Mouse (Mus musculus): ENCODE measurements at regions not wholly inside any gene's neighbourhood (a gene's known extent, or its start where the extent isn't known, plus 50 kb on each side); places are given as distances from the start of the nearest gene placed in this dataset.
"Not testable (repeated sequence)": the region's sequence is repeated elsewhere in the genome, so short reads cannot be mapped to it uniquely, and the experiment has no call there.

DNA sequence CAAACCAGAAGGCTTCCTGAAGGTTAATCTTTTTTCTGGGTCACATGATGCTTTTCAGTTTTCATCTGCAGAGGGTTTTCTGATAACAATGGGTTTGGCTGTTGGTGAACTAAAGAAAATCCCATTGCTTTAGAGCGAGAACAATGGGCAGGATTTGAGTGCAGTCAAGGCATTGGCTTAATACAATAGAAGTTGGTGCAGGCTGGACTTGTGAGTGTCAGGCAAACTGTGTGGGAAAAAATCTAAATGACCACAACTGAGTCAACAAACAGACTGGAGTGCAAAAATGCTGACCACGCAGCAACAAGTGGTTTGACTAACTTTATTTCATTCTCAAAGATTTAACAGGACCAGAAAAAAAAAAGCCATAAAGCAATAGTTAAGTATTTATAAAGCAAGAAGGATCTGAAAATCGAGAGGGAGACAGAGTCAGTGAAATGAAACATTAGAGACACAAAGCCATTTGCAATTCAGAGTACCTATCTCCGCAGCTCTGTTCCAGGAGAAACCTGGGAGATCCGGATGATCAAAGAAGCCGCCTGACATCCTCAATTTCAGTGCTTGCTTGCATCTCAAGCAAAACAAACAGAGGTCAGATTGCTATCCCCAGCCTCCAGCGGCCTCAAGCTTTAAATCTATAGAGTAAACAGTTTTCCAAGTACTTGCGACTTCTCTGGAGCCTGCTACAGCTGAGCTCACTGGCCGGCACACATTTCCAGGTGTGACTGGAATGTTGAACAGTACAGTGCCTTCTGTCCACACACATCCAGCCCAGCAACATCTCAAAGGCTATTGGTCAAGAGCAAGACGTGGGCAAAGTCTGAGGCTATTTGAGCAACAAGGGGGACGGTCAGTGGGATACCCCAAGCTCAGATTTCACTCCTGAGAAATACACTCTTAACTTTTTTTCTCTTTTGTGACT lies 229.5 kb upstream of the Arglu1 start:
- no peak for ATAC-seq (ENCODE audit: low TSS enrichment)

DNA sequence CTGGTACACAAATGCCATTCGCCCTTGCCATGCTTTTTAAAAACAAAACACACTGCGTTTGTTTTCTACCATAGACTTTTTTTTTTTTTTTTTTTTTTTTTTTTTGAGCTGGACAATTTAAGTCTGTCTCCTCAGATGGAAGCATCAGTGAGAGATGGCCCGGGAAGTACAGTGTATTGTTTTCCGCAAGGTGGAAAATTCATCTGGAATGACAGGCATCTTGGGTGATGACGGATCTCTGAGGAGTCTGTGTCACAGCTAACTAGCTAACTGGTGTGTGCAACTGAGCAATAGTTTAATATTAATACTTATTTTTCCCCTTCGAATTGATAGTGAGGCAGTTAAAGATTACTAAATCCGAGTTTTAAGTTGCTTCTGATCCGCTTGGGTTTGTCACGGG lies 228.7 kb upstream of the Arglu1 start:
- ATAC-seq (ENCODE audit: low TSS enrichment): no peak

GRCm38 (mm10) chr8:8907478-8908165 lies 217.3 kb upstream of the Arglu1 start:
- no peak for ATAC-seq (ENCODE audit: low TSS enrichment)

GRCm38 (mm10) chr8:8892996-8893395 lies 202.7 kb upstream of the Arglu1 start:
- ATAC-seq (ENCODE audit: low TSS enrichment): no peak

GRCm38 (mm10) chr8:8877286-8877685 lies 187.0 kb upstream of the Arglu1 start:
- no peak for ATAC-seq (ENCODE audit: low TSS enrichment)

DNA sequence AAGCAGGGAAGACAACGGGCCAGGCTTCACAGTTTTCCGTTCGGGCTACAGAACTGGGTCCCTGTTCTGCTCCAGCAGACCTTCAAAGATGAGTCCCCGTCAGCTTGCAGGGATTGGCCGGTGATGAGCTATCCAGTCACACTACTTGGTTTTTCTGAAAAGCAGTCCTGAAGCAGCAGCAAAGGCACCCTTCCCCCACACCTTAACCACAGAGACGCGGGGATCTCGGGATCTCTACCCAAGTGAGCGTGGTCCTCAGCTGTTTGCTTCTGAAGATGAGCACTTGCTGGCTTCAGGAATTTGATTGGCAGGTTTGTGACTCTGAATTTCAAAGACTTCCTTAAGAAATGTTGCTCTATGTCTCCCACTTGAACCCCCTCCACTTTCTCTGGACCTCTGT lies 186.6 kb upstream of the Arglu1 start:
- no peak for ATAC-seq (ENCODE audit: low TSS enrichment)

- no peak for ATAC-seq (ENCODE audit: low TSS enrichment)
Measured at GRCm38 (mm10) chr8:8876469-8876868, 186.1 kb upstream of the Arglu1 start.

DNA sequence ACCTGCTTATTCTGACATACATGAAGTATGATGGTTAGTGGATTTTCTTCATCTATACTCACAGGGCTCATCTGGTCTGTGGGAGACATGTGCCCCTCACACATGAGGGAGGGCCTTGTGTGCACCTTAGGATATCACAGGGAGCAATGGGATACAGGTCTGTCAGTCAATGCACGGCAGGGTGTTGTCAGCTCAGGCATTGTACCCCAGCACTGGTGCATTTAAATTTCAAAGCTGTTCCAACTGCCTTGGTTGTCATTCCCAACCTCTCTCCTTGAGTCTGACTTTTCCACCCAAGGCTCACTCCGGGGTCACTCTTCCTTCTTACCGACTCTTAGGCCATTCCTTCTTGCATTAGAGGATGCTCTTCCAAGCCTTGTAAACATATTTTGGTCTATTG lies 181.6 kb upstream of the Arglu1 start:
- no peak for ATAC-seq (ENCODE audit: low TSS enrichment)

DNA sequence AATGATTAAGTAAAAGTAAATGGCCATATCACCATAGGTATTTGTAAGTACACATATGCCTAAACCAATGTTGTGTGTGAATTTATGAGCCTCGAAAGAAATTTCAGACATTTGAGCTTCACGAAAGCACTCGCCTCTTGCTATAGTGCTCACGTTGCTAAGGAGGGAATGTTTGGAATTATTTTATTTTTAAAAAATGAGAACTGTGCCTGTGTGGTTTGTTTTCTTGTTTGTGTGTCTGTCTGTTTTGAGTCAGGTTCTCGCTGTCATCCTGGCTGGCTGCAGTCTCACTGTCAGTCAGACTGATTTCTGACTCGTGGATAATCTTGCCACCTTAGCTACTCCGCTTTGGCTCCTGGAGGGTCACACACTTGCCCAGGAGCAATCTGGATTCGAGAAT lies 180.7 kb upstream of the Arglu1 start:
- no peak for ATAC-seq (ENCODE audit: low TSS enrichment)

DNA sequence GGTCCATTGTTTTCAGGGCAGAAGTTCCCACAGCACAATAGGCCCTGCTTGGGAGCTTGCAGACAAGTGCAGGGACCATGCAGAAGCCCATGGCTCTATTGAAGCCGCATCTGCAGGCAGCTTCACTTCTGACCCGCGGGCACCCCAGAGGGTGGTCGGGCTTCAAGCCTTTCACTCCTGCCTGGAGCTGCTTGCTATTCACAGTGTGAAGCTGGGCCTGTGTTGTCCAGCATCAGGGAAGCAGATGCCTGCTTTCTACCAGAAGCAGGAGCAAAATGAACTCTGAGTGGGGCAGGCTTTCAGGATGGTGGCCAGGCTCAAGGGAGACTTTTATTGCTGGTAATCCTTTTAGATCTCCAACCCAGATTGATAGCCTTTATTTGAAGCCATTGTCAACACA lies 180.2 kb upstream of the Arglu1 start:
- no peak for ATAC-seq (ENCODE audit: low TSS enrichment)

DNA sequence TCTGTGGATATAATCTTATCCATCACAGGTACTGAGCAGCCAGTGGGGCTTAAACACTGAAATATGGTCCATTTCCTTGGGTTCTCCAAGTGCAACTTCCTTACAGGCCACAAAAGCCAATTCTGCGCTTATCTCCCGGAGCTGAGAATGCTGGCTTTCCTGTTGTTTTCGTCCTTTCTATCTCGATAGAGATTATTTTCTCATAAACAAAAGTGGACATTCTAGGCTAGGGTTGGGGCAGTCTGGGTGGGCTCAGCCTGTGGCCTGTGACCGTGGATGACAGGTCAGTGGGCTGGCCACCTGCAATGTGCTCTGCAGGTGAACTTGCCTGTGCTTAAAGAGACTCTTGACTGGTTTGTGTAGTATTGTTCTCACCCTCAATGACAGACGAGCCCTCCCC lies 179.0 kb upstream of the Arglu1 start:
- no peak for ATAC-seq (ENCODE audit: low TSS enrichment)

GRCm38 (mm10) chr8:8867924-8868323 lies 177.6 kb upstream of the Arglu1 start:
- peak; percentile 88 for ATAC-seq (ENCODE audit: low TSS enrichment)

- ATAC-seq (ENCODE audit: low TSS enrichment): no peak
Measured at GRCm38 (mm10) chr8:8867126-8867777, 176.9 kb upstream of the Arglu1 start.

DNA sequence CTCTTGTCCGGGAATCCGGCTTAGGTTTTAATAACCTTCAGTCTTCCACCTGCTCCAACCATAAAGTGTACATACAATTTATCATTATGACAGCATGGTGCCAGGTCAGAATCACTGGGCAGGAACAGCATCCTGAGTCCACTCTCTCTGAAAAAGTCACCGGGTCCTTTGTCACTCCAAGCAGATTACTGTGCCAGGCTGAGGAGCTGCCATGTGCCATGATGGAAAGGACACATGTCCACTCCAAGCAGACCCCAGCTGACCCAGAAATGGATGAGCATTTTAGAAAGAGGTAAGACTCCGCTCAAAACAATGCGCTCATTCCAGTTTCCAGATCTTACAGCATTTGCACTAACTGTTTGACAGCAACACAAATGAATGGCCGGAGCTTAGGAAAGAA lies 172.4 kb upstream of the Arglu1 start:
- ATAC-seq (ENCODE audit: low TSS enrichment): no peak

DNA sequence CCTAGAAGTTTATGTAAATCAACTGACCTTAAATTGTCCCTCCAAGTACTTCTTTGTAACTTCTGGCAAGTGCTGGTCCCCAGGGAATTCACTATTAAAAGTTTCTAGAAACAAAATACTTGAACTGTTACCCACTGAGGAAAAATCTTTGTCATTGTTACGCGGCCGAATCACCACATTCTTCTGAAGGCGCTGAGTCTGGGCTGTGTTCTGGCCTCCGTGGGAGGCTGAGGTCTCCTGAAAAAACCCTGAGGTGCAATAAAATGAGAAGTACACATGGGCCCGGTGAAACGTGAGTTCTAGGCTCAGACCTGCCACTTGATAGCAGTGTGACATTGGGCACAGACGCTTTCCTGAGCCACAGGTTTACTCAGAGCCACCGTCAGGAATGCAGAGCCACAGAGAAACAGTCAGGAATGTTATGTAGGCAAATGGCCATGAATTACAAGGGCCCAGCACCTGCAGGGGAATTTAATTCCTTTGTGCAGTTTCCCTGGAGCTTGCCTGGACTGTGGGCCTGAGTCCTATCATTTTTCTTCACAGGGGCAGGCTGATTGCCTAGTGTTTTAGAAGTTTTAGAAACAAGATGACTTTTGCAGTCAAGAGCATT lies 171.1 kb upstream of the Arglu1 start:
- no peak for ATAC-seq (ENCODE audit: low TSS enrichment)

- ATAC-seq (ENCODE audit: low TSS enrichment): no peak
Measured at GRCm38 (mm10) chr8:8858636-8859035, 168.3 kb upstream of the Arglu1 start.

DNA sequence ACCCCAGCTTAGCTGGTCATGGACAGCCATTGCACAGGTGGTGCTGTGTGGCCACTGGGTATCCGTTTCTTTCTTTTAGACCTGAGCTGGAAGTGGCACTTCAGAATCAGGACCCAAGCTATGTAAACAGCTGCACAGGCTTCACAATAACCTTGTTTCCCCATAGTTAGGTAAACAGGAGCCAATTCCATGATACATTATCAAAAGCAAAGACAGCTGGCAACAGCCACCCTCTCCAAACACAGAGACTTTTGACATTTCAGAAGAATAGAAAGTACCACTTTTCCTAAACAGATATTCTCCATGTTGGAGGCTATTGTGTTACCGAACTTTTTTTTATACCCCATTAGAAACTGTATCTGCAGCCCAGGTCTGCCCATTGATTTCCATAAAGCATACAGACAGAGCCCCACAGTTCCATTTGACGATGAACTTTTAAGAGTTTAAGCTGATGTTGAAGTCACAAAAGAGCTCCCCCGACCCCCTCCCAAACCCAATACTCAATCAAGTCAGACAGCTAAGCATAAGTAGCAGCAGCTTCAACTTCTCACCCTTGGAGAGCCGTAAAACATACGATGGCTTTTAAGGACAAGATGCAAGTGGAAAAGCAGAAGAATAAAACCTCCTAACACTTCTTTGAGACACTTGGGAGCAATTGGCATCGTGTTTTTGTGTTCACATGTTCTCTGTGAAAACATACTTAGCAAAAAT lies 162.5 kb upstream of the Arglu1 start:
- no peak for ATAC-seq (ENCODE audit: low TSS enrichment)

- ATAC-seq (ENCODE audit: low TSS enrichment): no peak
Measured at GRCm38 (mm10) chr8:8851271-8851670, 160.9 kb upstream of the Arglu1 start.

DNA sequence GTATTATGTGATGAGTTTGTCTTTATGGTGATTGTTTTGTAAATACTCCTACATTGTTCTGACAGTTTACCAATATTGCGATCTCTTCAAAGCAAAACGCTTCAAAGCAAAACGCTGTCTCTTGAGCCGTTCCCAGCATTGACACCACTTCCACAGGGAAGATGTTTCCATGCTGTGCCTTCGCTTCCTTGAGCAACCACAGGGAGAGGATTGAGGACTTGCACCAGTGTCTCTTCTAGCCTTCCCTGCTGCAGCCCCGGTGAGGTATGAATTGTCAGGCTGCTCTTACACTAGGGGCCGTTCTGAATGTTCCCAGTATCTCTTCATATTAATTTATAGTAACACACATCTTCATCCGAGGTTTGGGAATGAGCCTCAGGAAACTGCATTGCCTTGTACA lies 160.4 kb upstream of the Arglu1 start:
- no peak; the same call in 1 of the 2 replicates for ATAC-seq (ENCODE audit: low TSS enrichment)

DNA sequence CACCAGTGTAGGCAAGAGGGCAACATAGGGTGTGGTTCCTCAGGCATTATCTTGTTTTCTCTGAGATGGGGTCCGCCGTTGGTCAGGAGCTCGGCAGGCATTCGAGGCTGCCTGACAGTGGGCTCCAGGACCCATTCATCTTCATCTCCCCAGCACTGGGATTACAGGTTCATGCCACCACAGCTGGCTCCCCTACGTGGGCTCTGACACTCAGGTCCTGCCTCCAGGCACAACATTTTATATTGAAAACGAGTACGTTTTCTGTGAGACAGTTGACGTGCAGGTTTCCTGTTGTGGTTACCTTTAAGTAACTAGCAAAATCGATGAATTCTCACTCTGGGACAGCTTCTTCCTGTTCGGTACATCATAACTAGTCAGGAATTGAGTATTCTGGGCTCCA lies 157.3 kb upstream of the Arglu1 start:
- ATAC-seq (ENCODE audit: low TSS enrichment): no peak

- ATAC-seq (ENCODE audit: low TSS enrichment): no peak
Measured at GRCm38 (mm10) chr8:8842326-8842725, 152.0 kb upstream of the Arglu1 start.

- not testable (repeated sequence) for ATAC-seq (ENCODE audit: low TSS enrichment)
Measured at GRCm38 (mm10) chr8:8836166-8836565, 145.8 kb upstream of the Arglu1 start.
